Mouse (Mus musculus): Measurements from ENCODE around the gene Map3k20.

Map3k20 gene

GRCm38 (mm10) chr2:72285256-72285887 is at the start of gene Map3k20:
Map3k20 (plus strand) TSS chr2:72285637.
- peak; percentile 77 for DNase-seq (ENCODE audit: low spot score)

- no peak for DNase-seq (ENCODE audit: low spot score)
These were observed 47.0 kb upstream of the Map3k20 start for GRCm38 (mm10) chr2:72238421-72238820.

DNA sequence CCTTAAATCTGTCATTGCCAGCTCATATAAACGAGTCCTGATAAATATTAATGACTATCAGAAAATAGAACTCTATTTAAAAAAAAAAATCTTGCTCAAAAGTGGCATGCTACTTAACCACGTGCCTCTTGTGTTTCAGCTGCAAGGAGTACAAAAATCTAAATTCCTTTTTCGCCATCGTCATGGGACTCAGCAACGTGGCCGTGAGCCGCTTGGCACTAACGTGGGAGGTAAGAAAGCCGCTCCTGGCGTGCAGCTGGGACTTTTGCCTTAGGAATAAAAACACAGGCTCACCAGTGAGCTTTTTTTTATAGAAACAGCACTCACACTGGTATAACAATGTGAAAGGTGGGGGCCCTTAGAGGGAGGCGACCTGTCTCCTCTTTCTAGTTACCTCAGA is 46.5 kb upstream of the Map3k20 start:
- no peak for DNase-seq (ENCODE audit: low spot score)

GRCm38 (mm10) chr2:72239456-72239855 is 46.0 kb upstream of the Map3k20 start:
- DNase-seq (ENCODE audit: low spot score), result no peak

DNA sequence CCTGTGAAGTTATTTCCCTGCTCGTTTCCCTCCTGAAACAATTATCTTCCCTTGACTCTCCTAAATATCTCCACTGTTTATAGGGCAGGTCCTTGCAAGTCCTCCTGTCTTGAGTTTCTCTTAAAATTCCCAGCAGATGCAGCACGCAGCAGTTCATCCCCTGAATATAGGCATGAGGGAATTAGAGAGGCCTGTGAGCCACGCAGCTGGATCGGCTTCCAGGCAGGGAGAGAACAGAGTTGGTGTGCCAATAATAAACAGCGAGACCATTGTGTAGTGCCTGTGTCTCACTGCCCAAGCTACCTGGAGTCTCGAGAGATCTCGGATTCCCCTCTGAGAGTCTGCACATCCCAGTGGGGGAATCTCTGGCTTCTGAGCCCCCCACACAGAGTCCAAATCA is 45.4 kb upstream of the Map3k20 start:
- no peak for DNase-seq (ENCODE audit: low spot score)

- DNase-seq (ENCODE audit: low spot score), result no peak
These were observed 44.7 kb upstream of the Map3k20 start for GRCm38 (mm10) chr2:72240691-72241090.

DNA sequence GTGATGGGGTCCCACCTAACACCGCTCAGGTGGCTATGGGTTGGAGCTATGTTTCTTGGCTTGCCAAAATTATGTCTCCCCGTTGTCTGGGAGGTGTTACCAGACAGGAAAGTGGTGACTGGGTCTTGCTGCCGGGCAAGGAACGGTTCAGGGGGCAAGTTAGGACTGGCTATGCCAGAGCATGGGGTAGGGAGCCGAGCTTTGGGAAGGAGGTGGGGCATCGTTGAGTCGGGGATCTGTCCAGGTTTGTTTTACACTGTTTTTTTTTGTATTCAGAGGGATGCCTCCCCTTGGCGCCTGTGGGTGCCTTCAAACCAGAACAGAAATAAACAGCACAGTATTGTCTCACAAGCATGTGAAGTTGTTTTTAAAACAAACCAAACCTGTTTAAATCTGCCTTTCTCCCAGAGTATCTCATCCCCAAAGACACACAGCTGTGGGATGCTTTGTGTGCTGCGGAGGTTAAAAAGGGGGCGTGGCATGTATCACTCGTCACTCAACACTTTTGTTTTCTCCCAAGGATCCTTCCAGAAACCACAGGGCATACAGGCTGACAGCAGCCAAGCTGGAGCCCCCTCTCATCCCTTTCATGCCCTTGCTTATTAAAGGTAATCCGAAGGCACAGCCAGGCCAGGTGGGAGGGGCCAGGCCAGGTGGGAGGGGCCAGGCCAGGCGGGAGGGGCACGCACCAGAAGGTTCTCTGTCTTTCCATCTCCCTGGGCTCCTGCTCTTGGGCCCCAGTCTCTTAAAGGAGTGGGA is 43.5 kb upstream of the Map3k20 start:
- DNase-seq (ENCODE audit: low spot score), result peak; percentile 32

DNA sequence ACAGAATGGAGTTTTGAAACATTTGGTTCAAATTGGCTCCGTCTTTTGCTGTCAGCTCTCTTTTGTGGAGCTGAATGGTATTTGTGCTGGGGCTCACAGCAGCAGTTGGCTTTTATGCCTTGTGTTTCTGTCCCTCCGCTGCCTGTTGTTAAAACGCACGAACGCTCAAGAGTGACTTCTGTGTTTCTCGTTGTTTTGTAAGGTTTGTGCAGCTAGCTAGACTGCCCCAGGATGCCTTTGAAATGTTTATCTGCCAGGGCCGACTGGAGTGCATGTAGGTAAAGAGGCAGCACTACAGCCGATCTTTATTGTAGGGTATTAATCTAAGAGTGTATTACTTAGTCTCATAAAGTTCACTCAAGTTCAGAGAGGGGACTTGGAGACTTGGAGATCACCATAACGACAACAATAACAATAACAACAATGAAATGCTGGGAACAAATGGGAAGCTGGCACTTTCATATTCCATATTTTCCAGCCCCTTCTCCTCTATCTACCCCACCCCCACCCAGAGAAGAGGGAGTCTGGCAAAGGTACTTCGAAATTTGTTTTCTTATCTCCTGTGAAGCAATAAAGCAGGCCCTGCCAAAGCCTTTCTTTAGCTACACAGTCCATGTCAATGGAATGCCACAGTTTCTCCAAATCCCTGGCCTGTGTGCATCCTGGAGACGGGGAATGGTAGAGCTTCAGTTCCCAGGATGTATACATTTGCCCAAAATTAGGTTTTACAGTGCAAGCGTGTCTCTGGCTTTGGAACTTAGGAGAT is 42.3 kb upstream of the Map3k20 start:
- DNase-seq (ENCODE audit: low spot score), result no peak

DNA sequence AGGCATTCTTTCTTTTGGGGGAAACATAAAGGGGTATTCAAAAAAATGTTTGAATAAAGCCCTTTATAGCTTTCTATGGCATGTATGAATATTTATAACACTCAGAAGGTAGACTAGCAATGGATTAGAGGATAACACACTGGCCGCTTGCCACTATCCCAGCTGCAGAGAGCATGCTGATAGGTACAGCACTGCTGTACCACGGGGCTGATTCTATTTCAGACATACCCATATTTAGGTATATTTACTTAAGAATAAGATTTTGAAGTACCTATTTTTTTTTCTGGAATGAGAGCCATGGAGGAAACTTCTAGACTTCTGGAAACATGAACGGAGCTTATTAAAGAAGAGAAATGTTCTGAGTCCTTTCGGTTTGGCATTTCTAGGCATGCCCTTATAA is 39.8 kb upstream of the Map3k20 start:
- DNase-seq (ENCODE audit: low spot score), result no peak

DNA sequence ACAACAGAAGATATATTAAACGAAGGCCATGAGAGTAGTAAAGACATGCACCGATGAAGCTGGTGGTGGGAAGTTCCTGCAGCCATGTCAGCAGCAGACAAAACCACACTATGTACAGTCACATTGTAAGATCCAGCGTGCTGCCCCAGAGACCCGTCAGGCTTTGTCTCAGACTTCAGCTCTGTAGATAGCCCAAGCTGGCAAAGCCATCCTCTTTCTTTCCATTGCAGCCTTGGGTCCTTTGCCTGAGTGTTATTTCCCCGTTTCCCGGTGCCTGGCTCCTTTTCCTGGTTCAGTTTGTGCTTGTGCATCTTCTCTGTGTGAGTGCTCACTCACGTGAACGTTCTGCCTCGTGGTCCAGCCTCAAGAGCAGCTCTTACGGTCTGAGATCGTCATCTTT is 39.1 kb upstream of the Map3k20 start:
- no peak for DNase-seq (ENCODE audit: low spot score)

- no peak for DNase-seq (ENCODE audit: low spot score)
These were observed 37.6 kb upstream of the Map3k20 start for GRCm38 (mm10) chr2:72247819-72248218.

GRCm38 (mm10) chr2:72252510-72253505 is 32.6 kb upstream of the Map3k20 start:
- DNase-seq (ENCODE audit: low spot score), result no peak

DNA sequence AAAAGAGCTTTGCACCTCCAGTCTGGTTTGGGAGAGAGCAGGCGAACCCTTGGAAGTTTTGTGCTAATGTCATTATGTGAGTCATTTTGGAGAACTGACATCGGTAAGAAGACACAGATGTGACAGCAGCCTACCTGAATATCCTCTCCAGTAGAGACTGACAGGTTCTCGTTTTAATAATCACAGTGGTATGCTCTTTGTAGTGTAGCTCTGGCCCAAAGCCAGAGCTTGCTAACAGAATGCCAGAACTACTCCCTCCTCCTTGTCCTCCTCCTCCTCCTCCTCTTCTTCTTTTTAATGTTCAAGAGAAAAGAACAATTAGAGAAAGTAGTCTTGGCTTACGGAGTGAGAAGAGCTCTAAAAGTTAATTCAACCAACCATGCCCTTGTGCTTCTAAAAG is 31.6 kb upstream of the Map3k20 start:
- DNase-seq (ENCODE audit: low spot score), result no peak

DNA sequence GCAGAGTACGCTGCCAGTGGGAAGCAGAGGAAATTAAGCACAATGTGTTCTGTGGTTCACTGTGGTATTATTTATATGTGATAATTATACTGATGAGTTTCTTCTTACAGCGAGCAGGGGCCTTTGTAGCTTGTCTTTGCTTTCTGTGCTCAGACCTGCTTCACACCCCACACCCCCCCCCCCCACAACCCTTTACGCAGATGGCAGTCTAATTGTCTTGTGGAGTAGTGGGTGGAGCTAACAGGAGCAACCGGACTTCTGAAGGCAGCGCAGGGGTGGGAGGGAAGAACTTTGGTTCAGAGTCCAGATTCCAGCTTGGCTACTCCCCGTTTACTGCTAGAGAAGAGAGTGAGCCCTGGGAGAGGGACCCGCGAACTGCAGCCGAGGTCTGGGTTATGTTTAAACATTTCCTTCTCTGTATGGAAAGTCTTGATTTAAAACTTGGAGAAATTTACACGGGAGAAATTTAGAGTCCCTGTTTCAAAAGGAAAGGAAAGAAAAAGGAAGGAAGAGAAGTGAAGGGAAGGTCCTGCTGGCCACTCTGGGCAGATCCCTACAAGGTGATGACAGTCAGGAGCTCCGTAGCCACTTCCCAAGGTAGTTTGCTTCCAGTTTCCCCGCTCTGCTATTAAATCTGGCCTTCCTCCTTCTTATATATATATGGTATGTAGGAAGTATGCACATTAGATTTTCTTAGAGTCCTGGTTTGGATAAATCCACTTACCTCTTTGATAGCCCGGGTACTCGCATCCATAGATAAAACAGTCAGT is 30.4 kb upstream of the Map3k20 start:
- peak; percentile 45 for DNase-seq (ENCODE audit: low spot score)

GRCm38 (mm10) chr2:72260704-72261103 is 24.7 kb upstream of the Map3k20 start:
- no peak for DNase-seq (ENCODE audit: low spot score)

DNA sequence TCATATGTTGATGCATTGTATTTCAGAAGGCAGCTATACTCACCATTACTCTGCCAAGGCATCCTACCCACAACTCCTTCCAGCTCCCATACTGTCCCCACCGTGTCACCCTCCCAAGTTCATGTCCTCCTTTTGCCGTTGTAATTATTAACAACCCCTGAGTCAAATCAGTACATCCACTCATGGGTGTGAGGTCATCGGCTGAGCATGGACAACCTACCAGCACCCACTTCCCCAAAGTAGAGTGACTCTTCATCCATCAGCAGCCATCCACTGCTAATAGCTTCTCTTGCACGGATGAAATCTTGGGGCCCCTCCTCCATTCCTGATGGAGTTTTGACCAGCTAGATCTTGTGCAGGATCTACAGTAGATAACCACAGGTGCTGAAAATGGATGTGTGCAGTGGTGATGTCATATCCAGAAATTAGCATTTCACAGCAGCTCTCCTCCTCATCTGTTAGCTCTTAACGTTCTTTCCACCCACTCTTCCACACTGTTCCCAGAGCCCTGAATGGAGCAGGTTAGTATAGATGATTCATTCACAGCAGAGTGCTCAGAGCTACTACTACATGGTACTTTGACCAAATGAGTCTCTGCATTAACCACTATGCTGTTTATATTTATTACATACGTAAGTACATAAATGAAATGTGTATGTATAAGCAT is 22.5 kb upstream of the Map3k20 start:
- no peak for DNase-seq (ENCODE audit: low spot score)

DNA sequence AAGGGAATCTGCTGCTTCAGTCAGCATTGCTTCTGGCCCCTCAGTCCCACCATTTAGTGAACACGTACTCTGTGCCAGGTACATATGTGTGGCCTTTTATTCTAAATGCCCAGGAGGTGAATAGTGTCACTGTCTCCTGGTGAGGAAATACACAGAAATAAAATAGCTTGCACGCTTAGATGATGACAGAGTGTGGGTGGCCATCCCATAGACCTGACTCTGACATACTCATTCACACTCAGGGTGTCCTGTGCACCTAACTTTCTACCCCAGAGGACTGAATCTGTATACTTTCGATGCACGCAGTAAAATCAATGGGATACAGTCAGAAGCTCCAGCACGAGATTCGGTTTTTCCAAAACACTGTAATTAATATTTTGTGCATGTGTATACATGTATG is 18.0 kb upstream of the Map3k20 start:
- DNase-seq (ENCODE audit: low spot score), result no peak

DNA sequence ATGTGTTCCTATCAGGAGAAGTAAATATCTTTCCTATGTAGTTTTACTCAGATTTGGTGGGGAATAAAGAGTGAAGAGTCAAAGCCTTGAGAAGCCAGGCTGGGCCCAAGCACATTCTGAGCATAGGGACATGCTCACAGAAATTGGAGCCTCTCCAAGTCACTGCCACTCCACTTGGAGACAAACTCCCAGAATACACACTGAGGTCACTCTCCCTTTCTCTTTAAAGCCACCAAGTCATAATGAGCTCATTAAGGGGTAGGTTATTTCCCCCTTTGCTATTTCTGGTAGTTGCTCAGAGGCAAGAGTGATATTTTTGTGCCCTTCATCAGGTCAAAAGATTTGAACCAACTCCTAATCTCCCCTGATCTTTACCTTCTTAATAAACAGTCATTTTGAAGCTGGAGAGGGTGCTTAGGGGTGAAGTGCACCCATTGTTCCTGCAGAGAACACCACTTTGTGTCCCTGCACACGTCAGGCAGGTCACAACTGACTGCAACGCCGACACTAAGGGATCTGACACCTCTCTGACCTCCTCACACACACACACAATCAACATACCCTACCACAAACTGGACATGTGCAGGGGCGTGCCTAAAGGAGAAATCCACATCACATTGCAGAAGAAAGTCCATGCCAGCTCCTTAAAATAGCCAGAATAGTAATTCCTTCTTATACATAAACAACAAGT is 15.6 kb upstream of the Map3k20 start:
- no peak for DNase-seq (ENCODE audit: low spot score)

- no peak for DNase-seq (ENCODE audit: low spot score)
These were observed 7.1 kb upstream of the Map3k20 start for GRCm38 (mm10) chr2:72278247-72278873.

Measured in retina, embryonic 14.5 days (tissue).